Mouse (Mus musculus): ENCODE measurements at regions not wholly inside any gene's neighbourhood (a gene's known extent, or its start where the extent isn't known, plus 50 kb on each side); places are given as distances from the start of the nearest gene placed in this dataset.

DNA sequence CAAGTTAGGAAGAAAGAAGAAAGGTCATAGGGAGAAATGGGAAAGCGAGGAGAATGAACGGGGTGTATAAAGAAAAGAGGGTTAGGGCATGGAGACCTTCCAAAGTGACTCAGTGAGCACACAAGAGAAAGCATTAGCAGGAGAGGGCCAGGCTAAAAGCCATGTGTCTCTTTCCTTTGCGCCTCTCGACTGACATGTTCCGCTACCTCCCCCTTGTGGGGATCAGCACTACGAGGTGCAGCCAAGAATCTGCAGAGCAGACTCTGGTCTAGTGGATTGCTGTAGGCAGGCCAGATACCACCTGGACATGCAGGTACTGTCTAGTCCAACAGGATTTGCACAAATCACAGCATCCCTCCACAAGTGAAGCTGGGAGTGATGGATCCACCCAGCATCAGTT is 54.0 kb downstream of the Kcna5 start:
- no peak for DNase-seq

DNA sequence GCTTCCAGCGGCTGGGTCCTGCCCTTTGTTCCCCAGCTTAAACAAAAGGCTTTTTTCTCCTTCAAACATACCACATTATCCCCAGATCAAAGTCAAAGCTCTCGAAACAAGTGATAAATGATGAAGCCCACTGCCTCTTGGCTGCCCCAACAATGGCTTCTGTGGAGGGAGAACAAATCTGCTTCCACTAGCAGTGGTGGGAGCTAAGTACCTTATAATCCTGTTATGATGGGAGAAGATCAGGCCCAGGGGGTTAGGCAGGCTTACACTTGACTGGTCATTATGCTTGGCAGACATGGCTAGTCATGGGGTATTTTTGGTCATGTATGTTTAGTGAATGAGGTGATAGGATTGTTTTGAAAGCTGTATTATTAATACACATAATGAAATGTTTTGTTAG is 57.7 kb downstream of the Kcna5 start:
- no peak for DNase-seq

DNA sequence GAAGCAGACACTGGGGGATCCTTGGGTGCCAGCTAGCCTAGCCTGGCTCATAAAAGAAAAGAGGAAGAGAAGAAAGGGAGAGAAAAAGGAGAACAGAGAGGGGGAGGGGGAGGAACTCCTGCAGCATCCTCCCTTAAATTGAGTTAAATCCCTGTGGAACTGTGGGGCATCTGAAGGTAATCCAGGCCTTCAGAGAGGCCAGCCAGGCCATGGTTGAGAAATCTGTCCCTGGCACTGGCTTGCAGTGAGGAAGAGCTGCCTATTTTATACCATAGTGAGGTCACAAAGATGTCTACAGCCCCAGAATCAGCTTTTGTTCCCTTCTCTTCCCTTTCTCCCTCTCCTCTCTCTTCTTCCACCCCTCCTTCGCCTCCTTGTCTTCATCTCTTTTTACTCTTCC is 58.5 kb downstream of the Kcna5 start:
- no peak for DNase-seq

DNA sequence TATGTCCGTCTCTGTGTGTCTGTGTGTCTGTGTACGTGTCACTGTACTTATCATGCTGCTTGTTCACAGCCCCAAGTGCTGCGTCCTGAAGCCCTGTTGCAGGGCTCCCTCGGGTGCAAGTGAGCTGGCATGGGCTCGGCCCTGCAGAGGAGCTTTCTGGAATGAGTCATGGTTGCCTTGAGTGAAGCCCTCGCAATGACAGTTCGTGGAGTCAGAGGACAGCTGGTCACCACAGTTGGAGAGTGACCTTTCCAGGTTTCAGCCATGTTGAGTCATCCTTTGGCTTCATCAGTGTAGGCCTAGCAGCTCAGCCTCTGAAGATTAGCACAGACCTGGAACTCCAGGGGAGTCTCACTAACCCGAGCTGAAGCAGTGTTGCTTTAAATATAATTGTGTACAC is 59.7 kb downstream of the Kcna5 start:
- DNase-seq = peak; percentile 64

DNA sequence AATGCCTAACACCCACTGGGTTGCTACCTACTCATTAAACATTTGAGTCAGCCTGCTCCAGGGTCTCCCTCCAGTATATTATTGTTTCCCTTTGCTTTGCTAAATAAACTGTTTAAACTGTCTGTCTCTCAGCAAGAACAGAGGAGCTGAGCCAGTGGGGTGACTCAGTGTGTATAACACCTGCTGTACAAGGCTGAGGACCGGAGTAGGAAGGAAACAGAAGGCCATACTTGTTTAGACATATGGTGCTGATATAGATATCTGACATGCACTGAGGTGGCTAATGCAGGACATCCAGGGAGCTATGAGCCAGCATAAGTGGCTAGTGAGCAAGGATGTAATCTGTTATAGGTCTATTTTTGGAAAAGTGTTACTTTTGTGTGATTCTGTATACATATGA is 81.5 kb downstream of the Kcna5 start:
- no peak for DNase-seq

DNA sequence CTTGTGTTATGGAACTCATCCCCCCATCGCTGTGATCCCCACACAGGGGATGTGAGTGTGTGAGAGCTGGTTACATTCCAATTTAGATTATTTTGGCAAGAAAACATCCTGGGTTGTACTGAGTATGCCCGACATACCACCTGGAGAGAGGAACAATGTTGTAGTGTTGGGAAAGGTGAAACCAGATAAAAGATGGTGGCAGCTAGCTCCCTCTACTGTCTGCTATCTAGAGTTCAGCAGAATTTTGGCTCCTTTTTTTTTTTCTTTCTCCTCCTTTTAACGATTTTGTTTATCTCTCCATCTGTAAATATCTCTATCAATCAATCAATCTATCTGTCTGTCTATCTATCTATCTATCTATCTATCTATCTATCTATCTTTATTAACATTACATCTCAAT is 89.7 kb downstream of the Kcna5 start:
- DNase-seq = no peak

DNA sequence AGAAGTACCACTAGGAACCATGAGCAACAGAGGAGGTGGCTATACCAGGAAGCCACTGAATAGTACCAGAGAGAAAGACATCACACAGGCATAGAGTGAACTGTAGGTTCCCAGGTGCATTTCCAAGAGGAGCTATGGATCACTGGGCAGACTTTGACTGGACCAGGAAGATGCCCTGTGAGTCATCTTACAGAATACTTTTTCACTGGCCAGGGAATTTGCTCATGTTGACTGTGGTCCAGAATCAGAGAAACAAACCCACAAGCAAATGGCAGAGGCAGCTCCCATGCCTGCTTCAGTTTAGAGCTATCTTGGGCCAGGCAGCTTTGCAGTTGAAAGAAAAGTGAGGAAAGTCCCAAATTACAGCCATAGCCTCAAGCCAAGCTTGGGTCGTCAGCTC is 95.0 kb downstream of the Kcna5 start:
- DNase-seq = no peak

DNA sequence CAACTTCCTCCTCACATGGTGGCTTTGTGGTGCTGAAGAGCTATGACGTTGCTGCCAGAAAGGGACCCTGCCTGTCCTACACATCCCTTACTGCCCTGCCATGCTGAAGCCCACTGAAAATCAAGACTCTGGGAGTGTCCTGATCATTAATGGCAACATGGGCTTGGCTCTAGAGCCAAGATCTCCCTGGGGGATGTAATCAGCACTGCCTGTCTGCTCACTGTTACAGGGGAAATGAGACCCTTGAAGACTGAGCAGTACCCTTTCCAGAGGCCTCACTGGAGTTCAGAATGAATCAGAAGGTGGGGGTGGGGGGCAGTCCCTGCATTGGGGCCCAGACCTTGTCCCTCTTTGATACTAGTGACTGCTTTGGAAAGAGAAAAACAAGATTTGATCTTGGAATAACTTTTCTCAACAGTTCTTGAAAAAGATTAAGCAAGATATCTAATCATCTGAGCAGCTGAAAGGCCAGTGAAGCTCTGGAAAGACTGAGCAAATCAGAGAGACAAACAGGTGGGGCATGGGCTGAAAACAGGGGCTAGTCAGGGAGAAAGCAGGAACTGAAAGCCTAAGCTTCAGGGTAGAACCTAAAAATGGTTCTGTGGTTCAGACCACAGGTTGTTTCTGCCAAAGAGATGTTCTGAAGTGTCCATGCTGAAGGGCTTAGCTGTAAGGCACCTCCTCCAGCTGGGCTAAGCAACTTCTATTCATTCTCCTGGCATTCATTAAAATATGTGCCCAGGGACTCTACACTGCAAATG is 97.1 kb downstream of the Kcna5 start:
- no peak for DNase-seq

DNA sequence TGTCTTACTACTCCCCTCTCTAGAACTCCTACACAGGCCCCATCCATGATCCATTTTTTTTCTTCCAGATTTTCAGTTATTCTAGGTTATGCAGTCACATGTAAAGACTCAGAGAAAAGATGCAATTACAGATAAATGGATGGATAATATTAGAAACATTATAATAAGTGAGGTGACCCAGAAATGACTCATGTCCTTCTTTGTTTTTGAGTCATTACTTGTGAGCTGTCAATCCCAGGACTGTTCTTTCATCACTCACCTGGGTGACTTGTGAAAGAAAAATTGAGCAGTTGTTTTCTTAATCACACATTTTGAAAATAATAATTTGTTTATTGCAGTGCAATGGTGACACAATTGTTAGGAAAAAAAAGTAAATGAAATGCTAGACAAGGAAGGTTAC is 108.0 kb downstream of the Kcna5 start:
- no peak for DNase-seq

DNA sequence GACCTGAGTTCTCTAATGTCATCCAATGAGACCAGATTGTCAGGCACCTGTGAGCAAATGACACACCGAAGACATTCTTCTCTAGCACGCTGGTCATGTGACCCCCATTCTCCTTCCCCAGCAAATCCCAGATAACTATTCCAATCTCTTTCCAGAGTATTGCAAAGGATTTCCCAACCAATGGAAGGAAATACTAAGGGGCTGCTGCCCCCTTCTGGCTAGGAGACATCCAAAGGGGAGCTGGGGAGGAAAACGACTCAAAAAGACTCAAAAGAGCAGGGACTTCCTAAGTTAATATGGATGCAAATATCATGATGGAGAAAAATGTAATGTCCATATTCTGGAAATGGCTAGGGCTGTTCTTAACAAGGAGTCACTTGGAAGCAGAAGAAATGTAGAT is 129.5 kb downstream of the Kcna5 start:
- peak; percentile 49 for DNase-seq

DNA sequence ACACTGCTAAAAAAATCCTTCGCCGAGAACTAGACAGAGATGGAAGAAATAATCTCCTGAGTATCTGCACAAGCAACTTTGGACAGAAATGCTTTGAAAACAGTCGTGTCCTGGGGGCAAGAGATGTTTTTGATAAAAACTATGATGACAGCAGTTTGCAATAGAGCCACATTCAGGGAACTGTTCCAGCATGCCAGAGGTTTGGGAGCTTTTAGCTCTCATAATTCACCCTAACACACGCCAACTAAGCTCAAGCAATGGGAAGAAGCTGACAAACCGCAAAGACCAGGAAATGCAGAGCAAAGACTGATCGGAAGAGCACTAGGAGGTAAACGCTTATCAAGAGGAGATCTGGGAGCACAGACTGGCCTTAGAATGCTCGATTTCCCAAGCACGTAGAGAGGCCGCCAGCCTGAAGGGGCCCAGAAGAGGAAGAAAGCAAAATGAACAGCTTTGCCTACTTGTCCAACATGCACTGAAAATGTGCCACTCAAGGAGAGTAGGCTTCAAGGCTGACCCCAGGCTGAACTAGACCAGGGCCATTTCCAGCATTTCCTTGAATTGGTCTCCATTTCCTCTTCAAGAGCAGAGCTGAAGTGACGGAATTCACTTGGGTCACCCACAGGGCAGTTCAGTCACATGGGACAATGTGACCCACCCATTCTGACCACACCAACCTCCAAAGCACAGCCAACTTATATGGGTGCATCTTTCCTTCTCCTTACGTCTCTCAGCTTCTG is 130.7 kb downstream of the Kcna5 start:
- peak; percentile 13 for DNase-seq

DNA sequence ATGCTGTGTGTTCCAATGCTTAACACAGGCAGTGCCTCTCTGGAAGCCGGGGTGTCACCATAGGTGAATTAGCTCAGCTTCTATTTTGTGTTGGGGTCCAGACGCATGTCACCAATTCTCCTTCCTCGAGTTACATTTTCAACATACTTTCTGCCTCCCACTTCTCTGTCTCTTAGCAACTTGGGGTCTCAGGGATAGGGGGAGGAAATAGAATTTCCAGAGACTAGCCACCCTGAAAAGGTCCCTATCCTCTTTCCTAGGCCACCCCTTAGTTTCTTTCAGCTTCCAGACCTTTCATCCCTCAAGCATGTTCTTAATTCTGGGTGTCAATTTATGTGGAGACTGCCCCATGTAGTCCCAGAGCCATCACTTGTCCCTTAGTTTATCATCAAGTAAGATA is 135.6 kb downstream of the Kcna5 start:
- DNase-seq = no peak

DNA sequence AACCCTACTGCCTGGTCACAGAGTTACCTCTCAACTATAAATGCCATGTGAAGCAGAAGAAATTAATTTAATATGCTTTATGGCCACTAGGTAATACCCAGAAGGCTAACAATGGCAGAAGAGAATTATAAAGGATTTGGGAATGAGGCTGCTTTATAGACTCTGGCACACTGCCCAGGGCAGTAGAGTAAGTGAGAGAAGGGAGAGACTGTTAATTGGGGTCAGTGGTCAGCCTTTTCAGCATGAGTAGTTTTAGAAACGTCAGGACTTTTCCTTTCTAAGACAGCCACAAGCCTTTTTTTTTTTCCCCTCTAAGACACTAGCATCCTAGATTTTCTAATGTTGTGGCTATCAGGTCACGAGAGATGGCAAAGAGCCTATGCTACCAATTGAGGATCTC is 136.6 kb downstream of the Kcna5 start:
- no peak for DNase-seq

DNA sequence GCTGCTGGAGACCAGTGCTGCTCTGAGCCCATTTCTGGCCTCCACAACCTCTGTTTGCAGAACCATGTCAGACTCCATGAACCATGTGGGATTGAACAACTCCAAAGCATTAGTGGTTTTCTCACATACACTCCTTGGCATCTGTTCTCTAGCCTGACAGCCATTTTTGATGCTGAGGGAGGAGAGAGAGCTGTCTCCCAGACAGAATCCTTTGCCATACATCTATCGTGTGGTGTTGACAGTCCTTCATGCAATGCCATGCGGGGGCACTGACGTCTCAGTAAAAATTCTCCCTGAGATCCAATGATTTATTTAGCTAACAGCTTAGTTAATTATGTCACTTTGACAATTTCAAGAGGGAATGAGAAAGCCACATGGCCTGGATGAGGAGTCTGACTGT is 140.2 kb downstream of the Kcna5 start:
- no peak for DNase-seq

DNA sequence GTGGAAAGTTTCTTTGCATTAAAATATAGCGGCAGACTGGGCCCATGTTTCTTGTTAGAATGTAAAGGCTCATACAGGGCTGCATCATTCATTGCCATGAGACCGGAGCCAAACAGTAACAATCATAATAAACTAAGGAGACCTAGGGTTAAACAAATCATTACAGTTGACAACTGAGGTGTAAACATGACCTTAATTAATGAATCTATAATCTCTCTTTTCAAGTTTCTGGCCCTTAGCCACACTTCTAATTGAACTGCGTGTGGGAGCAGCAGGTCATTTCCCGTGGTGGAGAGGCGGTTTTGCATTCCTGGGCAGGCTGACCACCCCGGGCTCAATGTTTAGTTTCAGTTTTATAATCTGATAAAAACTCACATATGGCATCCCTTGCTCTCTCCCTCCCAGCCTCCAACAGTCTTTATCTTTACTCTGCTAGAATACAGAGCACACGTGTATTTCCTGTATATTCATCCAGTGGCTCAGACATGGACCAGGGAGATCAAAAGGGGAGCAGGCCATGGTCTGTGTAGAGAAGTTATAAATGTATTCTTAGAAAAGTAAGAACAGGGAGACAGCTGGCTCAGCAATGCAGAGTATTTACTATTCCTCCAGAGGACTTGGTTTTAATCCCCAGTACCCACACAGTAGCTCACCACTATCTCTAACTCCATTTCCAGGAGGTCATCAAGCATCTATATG is 141.0 kb downstream of the Kcna5 start:
- no peak for DNase-seq

DNA sequence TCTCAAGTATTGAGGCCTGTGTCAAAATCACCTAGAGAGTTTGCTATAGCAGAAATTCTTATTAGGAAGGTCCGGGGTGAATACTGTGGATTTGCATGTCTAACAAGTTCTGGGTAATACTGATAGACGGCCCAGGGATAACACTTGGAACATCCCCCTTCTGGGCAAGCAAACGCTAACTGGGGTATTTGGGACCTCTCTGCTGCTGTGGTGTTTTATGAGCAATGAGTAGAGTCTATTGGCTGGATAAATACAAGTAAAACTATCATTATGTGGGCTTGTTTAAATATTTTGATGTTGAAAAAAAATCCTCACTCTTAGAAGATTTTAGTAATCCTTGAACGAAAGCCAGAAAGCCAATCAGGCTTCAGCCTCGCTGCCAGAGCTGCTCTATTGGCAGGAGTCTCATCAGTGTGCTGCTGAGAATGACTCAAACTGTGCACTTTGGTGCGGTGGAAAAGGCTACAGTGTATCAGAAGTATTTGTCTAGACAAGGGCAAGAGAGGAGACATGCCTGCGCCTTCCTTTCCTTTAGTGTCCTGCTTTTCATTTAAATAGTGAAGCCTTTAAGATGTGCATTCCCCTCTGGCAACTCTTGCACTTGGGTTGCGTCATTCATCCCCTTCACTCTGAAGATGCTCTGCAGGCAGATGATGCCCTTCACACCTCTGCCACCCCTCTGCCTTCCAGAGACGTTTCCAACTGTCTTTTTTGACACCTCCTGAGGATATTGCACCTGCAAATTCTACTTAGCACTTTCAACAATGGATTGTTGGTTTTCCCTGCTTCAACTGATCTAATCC is 150.8 kb downstream of the Kcna5 start:
- peak; percentile 14 for DNase-seq

DNA sequence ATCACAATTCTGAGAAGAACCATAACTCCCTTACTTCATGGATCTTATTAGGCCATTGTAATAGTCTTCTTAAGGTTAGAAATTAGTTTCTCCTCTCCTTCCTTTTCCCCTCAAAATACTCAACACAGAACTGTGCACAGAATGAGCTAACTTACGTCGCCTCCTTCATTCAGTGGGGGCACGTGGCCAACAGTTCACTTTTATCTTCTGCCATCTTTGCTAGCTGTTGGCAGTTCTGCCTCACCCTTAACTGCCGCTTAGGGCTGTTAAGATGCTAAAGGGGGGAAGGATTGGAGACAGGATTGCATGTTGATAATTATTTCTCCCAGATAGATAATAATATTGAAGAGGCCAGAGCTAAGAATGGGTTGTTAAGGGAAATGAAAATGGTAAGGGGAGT is 158.0 kb downstream of the Kcna5 start:
- no peak for DNase-seq

DNA sequence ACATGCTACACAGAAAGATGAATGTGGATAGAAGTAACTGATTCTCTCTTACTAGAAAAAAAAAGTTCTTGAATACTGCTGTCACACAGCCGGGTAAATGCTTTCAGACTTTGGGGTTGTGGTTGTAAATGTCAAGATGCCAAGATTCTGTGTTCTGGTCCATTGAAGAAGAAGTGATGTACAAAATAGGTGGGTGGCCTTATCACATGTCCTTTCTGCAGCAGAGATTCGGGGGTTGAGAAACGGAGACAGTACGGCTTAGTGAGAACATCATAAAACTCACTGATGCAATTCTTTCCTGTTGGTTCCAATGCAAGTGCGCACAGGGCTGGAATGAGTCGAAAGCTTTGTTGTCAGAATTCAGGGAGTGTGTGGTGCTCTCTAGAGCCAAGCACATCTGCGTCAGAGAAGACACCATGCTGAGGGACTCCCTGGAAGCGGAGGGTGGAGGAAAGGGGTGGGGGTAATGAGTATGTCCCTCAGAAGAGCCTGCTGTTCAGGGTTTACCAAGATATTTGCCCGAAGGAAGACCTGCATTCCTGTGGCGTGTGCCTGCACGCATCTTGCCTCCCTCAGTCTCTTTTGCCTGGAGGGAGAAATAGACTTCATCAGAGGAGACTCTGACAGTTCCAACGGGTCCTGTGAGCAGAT is 160.1 kb downstream of the Kcna5 start:
- no peak for DNase-seq

DNA sequence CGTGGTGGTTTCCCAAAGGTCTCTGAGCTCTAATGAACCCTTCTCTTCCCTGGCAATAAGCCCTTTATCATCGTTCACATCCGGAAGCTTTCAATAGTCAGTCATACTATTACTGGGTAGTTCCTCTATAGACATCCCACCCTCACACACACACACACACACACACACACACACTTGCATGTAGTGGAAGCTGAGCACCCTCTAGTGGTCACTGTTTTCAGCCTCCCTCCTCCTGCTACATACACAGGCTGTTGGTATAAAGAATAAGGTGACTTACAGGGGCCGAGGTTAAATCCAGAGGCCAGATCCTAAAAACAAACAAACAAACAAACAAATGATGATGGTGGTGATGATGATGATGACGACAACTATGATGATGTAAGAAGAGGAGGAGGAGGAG is 163.2 kb downstream of the Kcna5 start:
- peak; percentile 46 for DNase-seq

DNA sequence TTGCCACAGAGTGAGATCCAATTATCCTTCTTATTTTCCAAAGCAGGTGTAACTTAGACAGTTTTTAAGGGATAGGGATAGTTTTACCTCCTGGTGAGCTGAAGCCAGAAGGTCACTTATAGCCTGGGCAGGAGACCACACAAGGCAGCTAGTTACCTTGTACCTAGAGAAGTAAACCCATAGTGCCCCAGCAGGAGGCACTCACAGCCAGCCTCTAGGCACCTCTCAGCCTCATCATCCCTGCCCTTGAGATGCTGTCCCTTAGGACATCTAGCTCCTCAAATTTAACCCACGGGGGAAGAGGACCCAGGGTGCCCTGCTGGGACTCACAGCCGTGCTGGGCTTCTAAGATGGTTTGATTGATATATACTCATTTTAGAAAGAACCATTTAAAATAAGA is 163.7 kb downstream of the Kcna5 start:
- no peak for DNase-seq

DNA sequence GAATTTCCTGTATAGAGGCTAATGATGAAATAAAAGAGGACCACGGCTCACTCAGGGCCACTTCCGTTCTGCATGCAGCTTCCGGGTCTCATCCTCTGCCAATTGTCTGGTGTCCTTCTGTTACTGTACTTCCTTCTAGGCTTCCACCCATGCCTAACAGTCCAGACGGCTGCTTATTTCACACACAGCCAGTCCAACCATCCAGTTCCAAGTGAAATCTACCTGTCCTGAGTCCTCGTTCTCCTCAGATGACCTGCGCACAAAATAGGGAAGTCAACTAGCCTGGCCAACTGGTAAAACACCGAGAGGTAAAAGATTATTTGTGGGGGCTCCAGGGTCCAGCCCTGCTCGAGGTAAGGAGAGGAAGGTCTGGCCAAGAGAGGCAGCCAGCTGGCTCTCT is 169.7 kb downstream of the Kcna5 start:
- DNase-seq = no peak

DNA sequence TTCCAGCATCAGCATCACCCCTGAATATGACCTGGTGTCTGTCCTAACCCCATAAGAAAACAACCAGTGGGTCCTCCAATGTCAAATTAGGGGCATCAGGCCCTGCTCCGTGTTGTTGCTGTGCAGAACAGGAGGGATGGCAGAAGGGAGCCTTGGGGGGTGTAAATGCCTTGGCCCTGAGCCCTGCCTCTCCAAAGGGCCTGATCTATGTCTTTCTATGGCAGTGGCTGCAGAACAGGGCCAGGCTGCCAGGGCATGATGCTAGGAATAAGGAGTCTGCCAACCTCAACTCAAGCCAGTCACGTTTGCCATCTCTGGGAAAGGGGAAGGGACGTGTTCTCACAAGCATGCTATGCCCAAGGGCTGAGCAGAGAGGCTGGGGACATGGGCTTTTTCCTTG is 172.9 kb downstream of the Kcna5 start:
- no peak for DNase-seq

Data from adrenal gland, postnatal 10 days (tissue).